Mouse (Mus musculus) embryonic fibroblast, embryonic 13.5 days (primary cell): Measurements from ENCODE around the gene Srgn.

Experiments
- CTCF ChIP-seq: IDR thresholded peaks from 2 replicates; pipeline ENCODE4 v1.5.1; 2011; ENCODE audit warnings: mild to moderate bottlenecking, control low read depth, low read length, moderate library complexity, borderline replicate concordance; ENCODE audit not compliant: insufficient read depth
- POLR2A ChIP-seq: IDR thresholded peaks from 2 replicates; pipeline ENCODE4 v1.6.1; 2011; ENCODE audit warnings: low read depth, mild to moderate bottlenecking, control low read depth, low read length, moderate library complexity

DNA sequence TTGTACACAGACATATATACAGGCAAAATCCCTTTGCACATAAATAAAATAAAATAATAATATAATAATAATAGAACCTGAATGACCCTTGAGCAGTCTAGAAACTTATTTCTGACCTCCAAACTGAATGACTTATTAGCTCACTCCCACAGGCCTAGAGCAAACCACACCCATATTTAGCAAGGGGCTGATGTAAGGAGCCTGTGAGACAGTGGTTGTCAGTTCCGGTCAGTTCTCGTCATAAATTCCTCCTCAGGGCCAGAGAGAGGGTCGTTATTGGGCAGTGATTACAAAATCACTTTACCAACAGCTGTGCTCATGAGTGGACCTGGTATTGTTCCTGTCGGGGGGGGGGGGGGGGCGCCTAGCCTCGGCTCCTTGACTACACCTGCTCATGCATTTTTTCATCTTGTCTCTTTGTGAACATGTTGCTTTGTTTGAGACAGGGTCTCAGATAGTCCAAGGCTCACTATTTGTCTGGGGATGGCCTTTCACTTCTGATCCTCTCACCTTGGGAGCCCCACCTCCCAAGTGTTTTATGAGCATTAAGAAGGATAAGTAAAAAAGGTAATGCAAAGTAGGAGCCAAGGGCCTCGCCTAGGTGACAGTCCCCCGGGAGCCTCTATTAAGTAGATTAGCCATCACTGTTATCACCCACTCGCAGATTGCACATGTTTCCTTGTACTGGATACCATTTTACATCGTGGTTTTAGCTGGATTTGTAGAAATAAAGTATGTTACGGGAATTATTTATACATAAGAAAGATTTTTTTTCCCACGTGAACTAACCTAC, 23.2 kb downstream of the Srgn start:
- no peak for TF ChIP-seq POLR2A
- no peak for TF ChIP-seq CTCF
